Mouse (Mus musculus) 3T3-L1 (cell line): Measurements from ENCODE around the gene Rfc2.

ENCODE experiments used
- DNase-seq: peaks from one replicate; pipeline ENCODE4 v3.0.0-alpha.2; 2015; ENCODE audit warnings: low read depth, low spot score

Rfc2 gene

GRCm38 (mm10) chr5:134565696-134566095 lies 15.5 kb upstream of the Rfc2 start:
- no peak for DNase-seq

- no peak for DNase-seq
Measured at GRCm38 (mm10) chr5:134567445-134567844, 13.7 kb upstream of the Rfc2 start.

GRCm38 (mm10) chr5:134568030-134568429 lies 13.1 kb upstream of the Rfc2 start:
- no peak for DNase-seq

GRCm38 (mm10) chr5:134568964-134569491 lies 12.1 kb upstream of the Rfc2 start:
- peak; percentile 91 for DNase-seq

GRCm38 (mm10) chr5:134571730-134572507 lies 9.2 kb upstream of the Rfc2 start:
- DNase-seq: peak; percentile 61

DNA sequence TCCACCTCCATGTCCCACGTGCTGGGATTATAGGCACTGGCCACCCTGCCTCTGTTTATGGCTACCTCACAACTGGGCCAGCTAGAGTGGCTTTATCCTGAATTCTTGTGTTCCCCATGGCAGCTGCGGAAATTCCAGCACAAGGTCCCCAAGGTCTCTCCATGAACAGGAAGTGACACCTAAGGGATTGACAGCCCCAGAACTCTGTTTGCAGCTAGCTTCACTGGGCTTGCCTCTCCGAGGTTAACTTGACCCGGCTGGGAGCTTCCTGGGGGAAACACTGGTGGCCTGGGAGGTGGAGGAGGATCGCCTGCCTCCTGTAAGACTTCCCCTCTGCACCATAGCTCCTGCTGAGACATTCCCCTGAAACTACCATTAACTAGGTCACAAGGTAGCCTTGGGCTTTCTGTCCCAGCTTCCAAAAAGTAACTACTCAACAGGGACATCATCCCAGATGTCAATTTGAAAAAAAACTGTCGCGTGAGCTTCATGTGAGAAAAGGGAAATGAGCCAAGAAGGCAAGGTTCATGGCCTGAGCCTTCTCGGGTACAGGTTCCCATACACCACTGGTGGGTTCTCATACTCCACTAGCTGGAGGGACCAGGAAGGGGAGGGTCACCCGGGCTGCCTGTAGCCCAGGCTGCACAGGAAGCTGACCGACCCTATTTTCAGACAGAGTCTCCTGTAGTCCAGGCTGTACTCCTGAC lies 8.5 kb upstream of the Rfc2 start:
- no peak for DNase-seq

DNA sequence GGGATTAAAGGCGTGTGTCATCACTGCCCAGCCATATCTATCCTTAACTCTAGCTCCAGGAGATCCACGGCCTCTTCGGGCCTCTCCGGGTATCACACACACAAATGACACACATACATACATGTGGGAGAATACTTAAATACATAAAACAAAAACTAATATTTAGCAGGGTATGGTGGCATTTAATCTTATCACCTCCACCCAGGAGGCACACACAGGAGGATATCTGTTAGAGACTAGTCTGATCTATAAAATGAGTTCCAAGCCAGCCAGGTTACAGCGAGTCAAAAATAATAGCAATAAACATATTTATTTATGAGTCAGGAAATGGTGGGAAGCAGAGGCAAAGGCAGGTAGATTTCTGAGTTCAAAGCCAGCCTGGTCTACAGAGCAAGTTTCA lies 5.3 kb upstream of the Rfc2 start:
- DNase-seq: no peak

GRCm38 (mm10) chr5:134576517-134577220 lies 4.5 kb upstream of the Rfc2 start:
- DNase-seq: peak; percentile 25

DNA sequence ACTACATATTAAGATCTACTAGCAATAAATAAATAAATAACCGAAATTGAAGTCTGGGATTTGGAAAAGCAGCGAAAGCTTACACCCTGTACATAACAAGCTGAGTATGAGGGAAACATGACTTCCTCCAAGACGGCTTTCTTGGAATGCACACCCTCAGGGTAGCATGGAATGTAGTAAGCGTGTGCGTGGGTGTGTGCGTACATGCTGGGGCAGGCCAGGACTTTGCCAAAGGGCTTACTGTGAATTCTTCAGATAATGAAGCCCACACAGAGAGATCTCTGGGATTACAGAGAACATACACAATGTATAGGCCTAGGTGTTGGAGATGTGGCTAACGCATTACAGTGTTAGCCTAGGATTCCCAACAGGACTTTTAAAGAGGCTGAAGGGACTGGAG lies 3.6 kb upstream of the Rfc2 start:
- no peak for DNase-seq

DNA sequence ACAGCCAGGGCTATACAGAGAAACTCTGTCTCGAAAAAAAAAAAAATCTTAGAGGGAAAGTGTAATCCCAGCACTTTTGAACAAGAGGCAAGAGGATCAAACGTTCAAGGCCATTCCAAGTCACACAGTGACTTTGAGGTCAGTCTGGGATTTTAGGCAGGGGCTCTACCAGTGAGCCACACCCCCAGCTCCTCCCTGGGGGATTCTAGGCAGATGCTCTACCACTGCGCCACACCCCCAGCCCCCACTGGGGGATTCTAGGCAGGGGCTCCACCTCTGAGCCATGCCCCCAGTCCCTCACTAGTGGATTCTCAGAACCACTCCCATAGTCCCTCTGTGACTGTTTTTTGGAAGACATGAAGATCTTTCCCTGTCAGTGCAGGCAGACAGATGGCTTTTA lies 2.0 kb upstream of the Rfc2 start:
- no peak for DNase-seq

- peak; percentile 98 for DNase-seq
Measured at GRCm38 (mm10) chr5:134582221-134582907, 1.2 kb downstream of the Rfc2 start.

- DNase-seq: peak; percentile 56
Measured at GRCm38 (mm10) chr5:134583006-134583883, 2.1 kb downstream of the Rfc2 start.

- no peak for DNase-seq
Measured at GRCm38 (mm10) chr5:134583884-134584213, 2.7 kb downstream of the Rfc2 start.

GRCm38 (mm10) chr5:134584798-134585197 lies 3.6 kb downstream of the Rfc2 start:
- DNase-seq: no peak

DNA sequence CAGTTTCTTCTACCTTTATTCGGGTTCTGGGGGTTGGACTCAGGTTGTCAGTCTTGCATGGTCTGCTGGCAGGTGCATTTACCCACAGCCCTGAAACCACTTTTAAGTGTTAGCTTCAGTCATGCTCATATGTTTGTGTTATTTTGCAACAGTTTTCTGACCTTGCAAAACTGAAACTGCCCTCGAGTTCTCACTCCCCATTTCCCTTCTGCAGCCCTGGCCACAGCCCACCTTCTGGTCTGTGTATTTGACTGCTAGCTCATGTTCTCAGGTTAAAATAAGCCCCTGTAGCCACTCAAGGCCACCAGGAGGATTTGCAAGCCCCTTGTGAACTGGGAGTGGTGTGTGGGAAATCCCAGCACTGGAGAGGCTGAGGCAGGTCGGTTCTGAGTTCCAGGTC lies 8.7 kb downstream of the Rfc2 start:
- no peak for DNase-seq

- no peak for DNase-seq
Measured at GRCm38 (mm10) chr5:134592026-134592581, 10.9 kb downstream of the Rfc2 start.

DNA sequence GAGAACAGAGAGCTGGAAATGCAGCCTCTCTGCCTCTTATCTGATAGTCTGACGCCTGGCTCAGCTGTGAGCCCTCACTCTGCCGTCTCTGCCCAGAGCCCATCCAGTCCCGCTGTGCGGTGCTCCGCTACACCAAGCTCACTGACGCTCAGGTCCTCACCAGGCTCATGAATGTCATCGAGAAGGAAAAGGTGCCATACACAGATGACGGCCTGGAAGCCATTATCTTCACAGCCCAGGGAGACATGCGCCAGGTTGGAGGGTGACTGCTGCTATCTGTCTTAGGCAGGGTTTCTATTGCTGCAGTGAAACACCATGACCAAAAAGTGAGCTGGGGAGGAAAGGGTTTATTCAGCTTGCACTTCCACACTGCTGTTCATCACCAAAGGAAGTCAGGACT lies 11.9 kb downstream of the Rfc2 start:
- DNase-seq: no peak

DNA sequence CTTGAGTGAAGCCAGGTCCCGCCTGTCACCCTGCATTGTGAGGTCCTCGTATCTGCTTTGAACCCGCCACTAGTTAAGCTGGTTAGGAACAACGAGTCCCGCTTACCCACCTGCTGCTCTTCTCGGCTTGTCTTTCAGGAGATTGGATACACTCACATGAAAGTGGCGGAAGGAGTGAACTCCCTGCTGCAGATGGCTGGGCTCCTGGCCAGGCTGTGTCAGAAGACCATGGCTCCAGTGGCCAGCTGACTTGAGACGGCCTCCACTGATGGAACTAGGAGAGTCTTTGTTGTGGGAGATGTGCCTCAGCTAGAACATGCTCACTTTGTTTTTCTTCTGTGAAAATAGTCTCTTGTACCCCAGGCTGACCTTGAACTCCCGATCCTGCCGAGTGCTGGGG lies 16.5 kb downstream of the Rfc2 start:
- no peak for DNase-seq

GRCm38 (mm10) chr5:134604376-134604775 lies 23.2 kb downstream of the Rfc2 start:
- DNase-seq: no peak

- DNase-seq: no peak
Measured at GRCm38 (mm10) chr5:134606314-134606713, 25.1 kb downstream of the Rfc2 start.

DNA sequence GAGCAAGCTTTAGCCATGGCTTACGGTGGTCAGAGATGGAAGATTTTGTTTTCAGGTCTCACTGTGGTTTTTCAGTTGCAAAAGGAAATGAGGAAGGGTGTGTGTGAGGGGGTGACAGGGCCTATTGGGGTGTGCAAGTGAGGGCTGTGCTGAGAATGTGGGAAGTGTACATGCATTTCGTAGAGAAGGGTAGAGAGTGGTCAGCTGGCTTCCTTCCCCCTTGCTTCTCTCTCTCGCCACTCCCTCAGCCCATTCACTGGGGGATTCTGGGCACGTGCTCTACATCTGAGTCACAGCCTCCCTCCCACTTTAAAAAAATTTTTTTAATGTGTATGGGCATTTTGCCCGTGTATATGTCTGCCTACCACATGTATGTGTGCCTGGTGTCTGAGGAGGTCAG lies 26.0 kb downstream of the Rfc2 start:
- DNase-seq: peak; percentile 65
